Mouse (Mus musculus) forebrain, embryonic 12.5 days (tissue): ENCODE results near the gene A1cf. TPM values are rescaled to one million over a fixed set of nuclear protein-coding genes. Genes with fewer than 3 reads are reported as not detected.
A peak's percentile ranks its signal among the peaks of the same experiment; 100 is the strongest.

Experiments used
- ATAC-seq: fragments of 200-750 bp; cut with Nextera tagmentation; 2 replicates; pipeline ENCODE4 v1.8.0; 2017; ENCODE audit warnings: moderate TSS enrichment; ENCODE audit not compliant: low FRiP score
- H3K27ac ChIP-seq: fragments of 300-500 bp; sonication (generic); 2 replicates; pipeline ENCODE4 v1.5.1; 2016; ENCODE audit warnings: mild to moderate bottlenecking
- H3K27me3 ChIP-seq: fragments of 300-500 bp; sonication (generic); 2 replicates; pipeline ENCODE4 v1.6.1; 2016; ENCODE audit warnings: mild to moderate bottlenecking
- H3K36me3 ChIP-seq: fragments of 300-500 bp; sonication (generic); replicated peaks from 2 replicates; pipeline ENCODE4 v1.6.1; 2016; ENCODE audit warnings: mild to moderate bottlenecking
- H3K4me1 ChIP-seq: fragments of 300-500 bp; sonication (generic); 2 replicates; pipeline ENCODE4 v1.6.1; 2016
- H3K4me2 ChIP-seq: fragments of 300-500 bp; sonication (generic); 2 replicates; pipeline ENCODE4 v1.6.1; 2016; ENCODE audit warnings: mild to moderate bottlenecking, moderate library complexity
- H3K4me3 ChIP-seq: fragments of 300-500 bp; sonication (generic); replicated peaks from 2 replicates; pipeline ENCODE4 v1.5.1; 2016; ENCODE audit warnings: mild to moderate bottlenecking
- H3K9ac ChIP-seq: fragments of 300-500 bp; sonication (generic); 2 replicates; pipeline ENCODE4 v1.6.1; 2016; ENCODE audit warnings: mild to moderate bottlenecking
- H3K9me3 ChIP-seq: fragments of 300-500 bp; sonication (generic); 2 replicates; pipeline ENCODE4 v1.6.1; 2016
- WGBS: fragments of 180-500 bp; shearing (Covaris S2); methylation state at CpG from one replicate; pipeline ENCODE4 v1.1.7; 2016; 5-methylcytosine and 5-hydroxymethylcytosine counted together
- polyA plus RNA-seq: library from polyadenylated mRNA; unstranded; fragments of >200 nt; fragmentation: Nextera tagmentation; extraction: Ambion mirVana; gene quantifications from 2 replicates; pipeline ENCODE4 v1.2.1, GENCODE M21; 2016

A1cf gene
- polyA plus RNA-seq, 1 experiment from 2014 or later: not detected

DNA sequence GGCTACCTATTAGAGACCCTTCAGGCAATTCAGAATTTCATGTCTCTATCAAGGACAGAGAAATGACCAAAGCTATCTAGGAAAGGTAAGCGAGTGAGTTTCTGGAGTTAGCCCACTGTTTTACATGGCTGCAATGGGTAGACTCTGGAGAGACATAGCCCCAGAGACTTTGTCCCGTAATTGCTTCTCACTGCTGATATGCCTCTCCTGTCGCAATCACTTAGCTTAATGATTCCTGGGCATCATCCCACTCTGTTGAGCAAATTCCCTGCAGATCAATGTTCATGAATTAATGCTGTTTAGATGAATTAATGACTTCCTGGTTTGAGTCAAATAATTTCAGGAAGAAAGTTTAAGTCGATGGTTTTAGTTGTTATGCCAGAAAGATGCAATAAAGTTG, 86.1 kb downstream of the A1cf start:
- Histone ChIP-seq H3K9me3 (no peaks in the 10 kb centered on the region), H3K27me3 (no peaks in the 10 kb centered on the region), H3K9ac (no peak overlapping the region), H3K4me2 (no peak overlapping the region), H3K4me3 (no peak overlapping the region), H3K4me1 (no peaks in the 10 kb centered on the region), H3K27ac (no peak overlapping the region), H3K36me3 (no peaks in the 10 kb centered on the region)
- 94% methylated on average over 4 of the region's 4 CpGs for WGBS
- no peak for ATAC-seq

DNA sequence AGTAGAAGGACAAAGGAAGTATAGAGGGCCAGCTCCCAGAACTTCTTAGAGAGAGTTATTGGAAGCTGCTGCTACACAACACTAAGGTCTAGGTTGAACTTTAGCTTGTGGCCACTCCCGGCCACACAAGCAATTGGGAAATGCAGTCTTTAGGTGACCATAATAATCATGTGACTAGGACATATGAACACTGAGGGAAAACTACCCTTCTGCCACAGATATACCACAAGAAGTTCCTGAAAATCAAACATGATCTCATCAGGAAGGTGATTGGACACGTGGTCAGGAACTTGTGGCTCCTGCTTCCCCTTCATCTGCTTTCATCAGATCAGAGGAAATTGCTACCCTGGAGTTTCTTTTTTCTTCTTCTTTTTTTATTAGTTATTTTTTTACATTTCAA, 87.8 kb downstream of the A1cf start:
- no peak for ATAC-seq
- Histone ChIP-seq H3K27ac (no peak overlapping the region), H3K9me3 (no peaks in the 10 kb centered on the region), H3K4me2 (no peak overlapping the region), H3K9ac (no peak overlapping the region), H3K4me3 (no peak overlapping the region), H3K36me3 (no peaks in the 10 kb centered on the region), H3K4me1 (no peaks in the 10 kb centered on the region), H3K27me3 (no peaks in the 10 kb centered on the region)
- 74% methylated on average over 2 of the region's 2 CpGs for WGBS

DNA sequence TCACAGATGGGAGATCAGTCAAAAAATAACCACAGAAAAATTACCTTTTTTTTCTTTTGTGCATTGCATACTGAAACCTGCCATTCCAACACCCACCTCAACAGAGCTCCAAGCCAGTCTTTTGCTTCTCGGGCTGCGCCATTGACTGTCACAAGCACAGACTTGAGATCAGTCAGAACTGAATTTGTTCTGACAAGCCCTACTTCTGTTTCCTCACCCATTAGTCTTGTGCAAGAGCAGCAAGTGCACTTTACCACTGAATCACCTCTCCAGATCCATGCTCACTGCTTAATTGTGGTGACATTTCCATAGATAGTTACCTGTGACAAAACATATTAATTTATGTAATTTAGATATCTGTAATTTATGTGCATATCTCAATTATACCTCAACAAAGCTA, 91.9 kb downstream of the A1cf start:
- no peak for ATAC-seq
- no peaks in the 10 kb centered on the region for H3K36me3 ChIP-seq
- no peak overlapping the region for H3K9ac ChIP-seq
- H3K9me3 ChIP-seq: no peaks in the 10 kb centered on the region
- WGBS: 95% methylated on average over 2 of the region's 2 CpGs
- H3K4me1 ChIP-seq: no peaks in the 10 kb centered on the region
- no peak overlapping the region for H3K4me2 ChIP-seq
- H3K27me3 ChIP-seq: no peaks in the 10 kb centered on the region
- no peak overlapping the region for H3K4me3 ChIP-seq
- no peak overlapping the region for H3K27ac ChIP-seq

DNA sequence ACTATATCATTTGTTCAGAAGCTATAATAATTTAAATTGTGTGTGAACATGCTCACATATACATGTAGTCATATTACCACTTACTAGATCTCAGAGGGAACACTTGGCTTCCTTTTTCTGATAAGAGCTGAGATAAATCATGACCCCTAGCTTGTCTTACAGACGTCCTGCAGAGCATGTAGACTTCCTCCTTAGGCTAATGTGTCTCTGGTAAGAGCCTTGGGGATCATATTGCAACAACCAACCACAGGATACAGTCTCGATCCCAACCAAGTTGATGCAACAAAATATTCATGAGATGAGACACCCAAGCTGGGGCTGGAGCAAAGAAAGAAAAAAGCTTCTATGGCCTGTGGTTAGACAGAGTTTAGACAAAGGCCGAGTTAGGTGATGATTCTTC, 94.6 kb downstream of the A1cf start:
- no peak for ATAC-seq
- Histone ChIP-seq H3K27ac (no peak overlapping the region), H3K4me3 (no peak overlapping the region), H3K9ac (no peak overlapping the region), H3K9me3 (no peaks in the 10 kb centered on the region), H3K4me2 (no peak overlapping the region), H3K4me1 (no peaks in the 10 kb centered on the region), H3K36me3 (no peaks in the 10 kb centered on the region), H3K27me3 (no peaks in the 10 kb centered on the region)
- WGBS: 61% methylated on average over 3 of the region's 3 CpGs

DNA sequence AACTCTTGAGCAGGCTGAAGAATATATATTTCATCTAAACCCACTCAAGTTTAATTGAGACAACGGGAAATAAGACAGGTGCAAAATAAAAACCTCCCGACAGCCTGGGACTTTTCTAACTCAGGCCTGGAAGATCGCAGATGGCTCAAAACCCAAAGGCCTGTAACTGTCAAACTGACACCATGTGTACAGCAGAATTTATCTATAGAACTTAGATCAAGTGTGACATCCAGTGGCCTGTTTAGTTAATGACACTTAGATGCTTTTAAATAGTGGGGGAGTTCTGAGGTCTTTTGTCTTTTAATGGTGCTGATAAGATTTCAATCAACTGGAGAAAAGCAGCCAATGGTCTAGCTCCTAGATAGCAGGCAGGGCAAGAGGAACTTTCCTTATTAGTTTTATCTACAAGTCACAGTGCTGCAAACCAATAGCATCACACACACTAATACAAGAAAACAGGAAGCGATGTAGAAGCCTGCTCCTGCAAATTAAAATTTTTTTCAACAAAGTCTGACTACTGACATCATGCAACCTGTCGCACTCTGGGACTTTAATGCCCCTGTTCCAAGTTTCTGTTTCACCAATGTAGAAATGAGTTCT, 99.5 kb downstream of the A1cf start:
- no peak overlapping the region for H3K27ac ChIP-seq
- H3K4me2 ChIP-seq: no peak overlapping the region
- H3K4me1 ChIP-seq: no peaks in the 10 kb centered on the region
- H3K4me3 ChIP-seq: no peak overlapping the region
- no peak overlapping the region for H3K9ac ChIP-seq
- no peaks in the 10 kb centered on the region for H3K36me3 ChIP-seq
- 78% methylated on average over 5 of the region's 5 CpGs for WGBS
- peaks cover 5% of the 10 kb centered on the region; the same call in 1 of the 2 replicates for H3K27me3 ChIP-seq
- no peak for ATAC-seq
- no peaks in the 10 kb centered on the region for H3K9me3 ChIP-seq

DNA sequence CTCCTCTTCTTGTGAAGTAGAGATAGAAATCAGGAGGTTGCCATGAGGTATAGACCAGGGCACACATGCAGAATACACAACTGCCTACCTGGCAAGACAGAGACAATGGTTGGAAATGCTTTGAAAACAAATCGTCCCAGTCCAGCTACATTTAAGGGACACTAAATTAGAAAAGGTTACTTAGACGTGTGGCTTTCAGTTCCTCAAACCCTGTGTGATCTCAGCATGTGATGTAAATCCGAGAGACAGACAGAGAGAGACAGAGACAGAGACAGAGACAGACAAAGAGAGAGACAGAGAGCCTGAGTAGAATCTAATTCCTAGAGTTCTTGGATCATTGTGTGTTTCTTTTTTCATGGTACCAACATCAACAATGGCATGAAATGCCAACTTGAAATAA, 102.8 kb downstream of the A1cf start:
- 58% methylated on average over 3 of the region's 3 CpGs for whole genome bisulfite sequencing
- no peaks in the 10 kb centered on the region for H3K36me3 ChIP-seq
- ATAC-seq: no peak
- H3K27me3 ChIP-seq: peaks cover 5% of the 10 kb centered on the region; the same call in 1 of the 2 replicates
- H3K9me3 ChIP-seq: no peaks in the 10 kb centered on the region
- no peak overlapping the region for H3K4me2 ChIP-seq
- no peak overlapping the region for H3K27ac ChIP-seq
- no peak overlapping the region for H3K4me3 ChIP-seq
- H3K4me1 ChIP-seq: no peaks in the 10 kb centered on the region
- no peak overlapping the region for H3K9ac ChIP-seq

DNA sequence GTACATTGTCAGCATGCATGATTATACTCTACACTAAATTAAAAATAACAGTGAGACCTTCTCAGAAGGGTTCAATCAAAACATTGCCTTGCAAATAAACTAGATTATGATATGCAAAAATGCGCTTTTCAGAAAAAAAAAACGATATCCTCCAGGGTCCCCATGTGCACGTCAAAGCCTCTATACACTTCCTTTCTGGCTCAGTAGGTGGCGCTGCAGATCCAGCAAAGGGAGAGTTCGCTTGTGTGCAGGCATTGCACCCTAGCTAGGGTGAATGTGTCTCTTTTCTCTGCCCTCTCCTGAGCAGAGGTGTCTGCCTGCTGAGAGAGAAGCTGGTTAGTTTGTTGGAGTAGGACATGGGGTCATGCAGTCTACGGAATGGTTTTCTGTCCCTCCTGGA, 103.4 kb downstream of the A1cf start:
- Histone ChIP-seq H3K27me3 (peaks cover 5% of the 10 kb centered on the region; the same call in 1 of the 2 replicates), H3K27ac (no peak overlapping the region), H3K4me3 (no peak overlapping the region), H3K9ac (no peak overlapping the region), H3K4me1 (no peaks in the 10 kb centered on the region), H3K4me2 (no peak overlapping the region), H3K36me3 (no peaks in the 10 kb centered on the region), H3K9me3 (no peaks in the 10 kb centered on the region)
- 15% methylated on average over 6 of the region's 6 CpGs for WGBS
- ATAC-seq: peak; percentile 89

DNA sequence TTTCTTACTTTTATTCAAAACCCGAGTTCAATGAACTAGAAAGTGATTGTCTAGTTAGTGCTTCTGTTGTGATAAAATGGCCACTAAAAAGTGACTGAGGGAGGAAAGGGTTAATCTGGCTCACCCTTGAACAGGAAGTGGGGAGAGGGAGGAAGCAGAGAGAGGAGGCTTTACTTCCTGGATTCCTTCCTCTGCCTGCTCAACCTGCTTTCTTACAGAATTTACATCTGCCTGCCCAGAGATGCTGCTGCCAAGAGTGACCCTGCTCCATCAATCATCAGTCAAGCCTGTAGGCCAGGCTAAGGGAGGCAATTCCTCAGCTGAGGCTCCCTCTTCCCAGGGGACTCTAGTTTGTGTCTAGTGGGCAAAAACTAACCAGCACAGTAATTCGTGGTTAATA, 107.3 kb downstream of the A1cf start:
- H3K4me2 ChIP-seq: no peak overlapping the region
- no peak overlapping the region for H3K27ac ChIP-seq

DNA sequence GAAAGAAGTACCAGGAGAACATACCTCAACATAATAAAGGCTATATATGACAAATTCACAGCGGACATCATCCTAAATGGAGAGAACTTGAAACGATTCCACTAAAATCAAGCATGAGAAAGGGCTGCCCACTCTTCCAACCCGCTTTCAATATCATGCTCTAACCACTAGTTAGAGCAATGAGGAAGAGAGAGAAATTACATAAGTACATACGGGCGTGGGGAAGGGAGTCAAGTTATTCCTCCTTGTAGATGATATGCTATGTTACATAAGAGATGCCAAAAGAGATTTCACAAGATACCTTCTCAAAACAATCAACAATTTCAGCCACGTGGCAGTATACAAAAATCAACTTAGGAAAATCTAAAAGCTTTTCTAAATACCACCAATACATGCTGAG, 122.5 kb downstream of the A1cf start:
- no peak for ATAC-seq
- Histone ChIP-seq H3K4me2 (no peak overlapping the region), H3K4me1 (no peaks in the 10 kb centered on the region), H3K9ac (no peak overlapping the region), H3K36me3 (no peaks in the 10 kb centered on the region), H3K27me3 (no peaks in the 10 kb centered on the region), H3K9me3 (no peaks in the 10 kb centered on the region), H3K27ac (no peak overlapping the region), H3K4me3 (no peak overlapping the region)
- WGBS: 92% methylated on average over 6 of the region's 6 CpGs

More for the DNA sequence above, 107.3 kb downstream of the A1cf start:
- H3K27me3 ChIP-seq: no peaks in the 10 kb centered on the region
- 76% methylated on average over 2 of the region's 2 CpGs for WGBS
- H3K9me3 ChIP-seq: no peaks in the 10 kb centered on the region
- no peak for ATAC-seq
- no peaks in the 10 kb centered on the region for H3K36me3 ChIP-seq
- no peak overlapping the region for H3K4me3 ChIP-seq
- no peak overlapping the region for H3K9ac ChIP-seq
- H3K4me1 ChIP-seq: no peaks in the 10 kb centered on the region

DNA sequence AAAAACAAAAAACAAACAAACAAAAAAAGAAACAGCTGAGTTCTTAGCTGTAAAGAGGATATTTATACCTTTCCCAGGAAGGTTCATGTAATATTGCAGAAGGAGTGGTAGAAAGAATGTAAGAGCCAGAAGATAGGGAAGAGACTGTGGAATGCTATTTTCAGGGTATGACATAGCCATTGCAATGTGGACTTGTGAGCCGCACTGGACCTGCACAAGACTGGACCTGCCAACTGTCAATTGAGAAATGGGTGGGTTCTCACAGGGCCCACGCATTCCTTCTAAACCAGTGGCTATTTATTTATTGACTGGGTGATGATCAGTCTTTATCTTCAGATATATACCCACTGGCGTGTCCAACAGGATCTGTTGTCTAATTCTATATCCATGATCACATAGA, 128.4 kb downstream of the A1cf start:
- Histone ChIP-seq H3K9ac (no peak overlapping the region), H3K27me3 (no peaks in the 10 kb centered on the region), H3K4me2 (no peak overlapping the region), H3K4me3 (no peak overlapping the region), H3K4me1 (no peaks in the 10 kb centered on the region), H3K27ac (no peak overlapping the region), H3K36me3 (no peaks in the 10 kb centered on the region), H3K9me3 (no peaks in the 10 kb centered on the region)
- WGBS: 96% methylated on average over 3 of the region's 3 CpGs
- no peak for ATAC-seq

Other genes with a start within 250 kb of the A1cf start
- 5.2 and 5.9 TPM in 2 replicates for gene Prkg1, start 103.7 kb upstream of the A1cf start, polyA plus RNA-seq
- gene Asah2, start 239.4 kb downstream of the A1cf start, polyA plus RNA-seq: 0.29 and 0.41 TPM in 2 replicates